Mouse (Mus musculus) cortical plate, adult 2 months (tissue): ENCODE results near the gene Lamb3.

ENCODE experiments used
- CTCF ChIP-seq: fragments of 200-500 bp; IDR thresholded peaks from 2 replicates; pipeline ENCODE4 v1.5.1; 2011; ENCODE audit warnings: mild to moderate bottlenecking, control low read depth, low read length; ENCODE audit not compliant: insufficient read depth; ENCODE audit errors: extremely low read depth
- POLR2A ChIP-seq: fragments of 200-500 bp; IDR thresholded peaks from 2 replicates; pipeline ENCODE4 v1.6.1; 2011; ENCODE audit warnings: mild to moderate bottlenecking, low read length, control low read depth; ENCODE audit not compliant: insufficient read depth; ENCODE audit errors: extremely low read depth

DNA sequence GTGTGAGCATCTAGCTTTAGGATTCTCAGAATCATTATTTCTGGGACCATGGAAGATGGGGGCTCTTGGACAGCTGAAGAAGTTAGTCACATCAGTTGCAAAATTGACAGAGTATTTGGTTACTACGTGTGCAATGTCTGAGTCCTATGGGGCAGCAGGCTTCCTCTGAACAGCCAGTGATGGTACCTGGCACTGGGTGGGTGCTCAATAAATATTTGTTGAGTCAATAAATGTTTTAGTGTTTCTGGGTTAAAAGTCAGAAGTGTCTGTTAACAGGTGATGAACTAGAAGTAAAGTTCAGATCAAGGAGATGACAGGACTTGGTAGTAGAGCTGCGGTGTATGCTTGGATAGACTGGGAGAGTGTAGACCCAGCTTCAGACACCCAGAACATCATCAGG, 80.1 kb downstream of the Lamb3 start:
- TF ChIP-seq POLR2A (no peak), CTCF (no peak)
